Mouse (Mus musculus): ENCODE data around the gene Gm16253. TPM values are rescaled to one million over a fixed set of nuclear protein-coding genes. Genes with fewer than 3 reads are reported as not detected.

The Gm16253 gene
- total RNA-seq, 2 experiments from 2014 or later, result not detected

DNA sequence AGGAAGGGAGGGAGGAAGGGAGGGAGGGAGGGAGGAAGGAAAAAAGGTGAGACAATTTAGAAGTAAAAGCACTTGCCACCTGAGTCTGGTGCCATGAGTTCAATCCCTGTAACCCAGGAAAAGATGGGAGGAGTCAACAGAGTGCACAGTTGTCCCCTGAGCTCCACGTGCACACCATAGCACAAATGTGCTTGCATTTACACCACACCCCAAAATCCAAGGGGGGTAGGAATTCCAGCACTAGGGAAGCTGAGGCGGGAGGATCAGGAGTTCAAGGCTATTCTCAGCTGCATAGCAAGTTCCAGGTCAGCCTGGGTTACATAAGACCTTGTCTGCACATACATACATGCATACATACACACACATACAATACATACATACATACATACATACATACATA, 5.4 kb upstream of the Gm16253 start:
- ATAC-seq (replicated peaks; ENCODE audit: low FRiP score, poor library complexity, severe bottlenecking), result no peak

DNA sequence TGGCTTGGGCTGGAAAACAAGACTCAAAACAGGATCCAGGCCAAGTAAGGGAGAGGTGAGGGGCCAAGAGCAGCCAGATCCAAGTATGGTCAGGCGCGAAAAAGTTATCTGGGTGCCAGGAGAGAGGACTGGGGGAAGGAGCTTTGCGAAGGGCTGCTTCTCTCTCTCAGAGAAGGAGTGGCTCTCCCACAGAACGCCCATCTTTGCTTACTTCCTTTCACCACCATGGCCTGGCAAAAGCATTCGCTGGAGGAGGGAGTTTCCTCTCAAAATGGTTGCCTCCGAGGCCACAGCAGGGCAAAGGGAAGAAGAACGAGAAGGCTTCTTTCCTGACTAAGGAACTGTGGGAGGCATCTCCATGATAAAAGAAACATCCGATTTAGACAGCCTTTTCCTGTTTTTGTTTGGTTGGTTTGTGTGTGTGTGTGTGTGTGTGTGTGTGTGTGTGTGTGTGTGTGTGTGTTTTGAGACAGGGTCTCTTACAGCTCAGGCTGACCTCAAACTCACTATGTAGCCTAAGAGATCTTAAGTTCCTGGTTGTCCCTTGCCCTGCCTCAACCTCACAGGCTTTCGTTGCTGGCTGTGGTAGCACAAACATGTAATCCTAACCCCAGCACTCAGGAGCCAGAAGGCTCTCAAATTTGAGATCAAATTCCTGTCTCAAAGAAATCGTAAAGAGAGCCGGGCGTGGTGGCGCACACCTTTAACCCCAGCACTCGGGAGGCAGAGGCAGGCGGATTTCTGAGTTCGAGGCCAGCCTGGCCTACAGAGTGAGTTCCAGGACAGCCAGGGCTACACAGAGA, 4.7 kb upstream of the Gm16253 start:
- no peak for ATAC-seq (replicated peaks; ENCODE audit: low FRiP score, poor library complexity, severe bottlenecking)

DNA sequence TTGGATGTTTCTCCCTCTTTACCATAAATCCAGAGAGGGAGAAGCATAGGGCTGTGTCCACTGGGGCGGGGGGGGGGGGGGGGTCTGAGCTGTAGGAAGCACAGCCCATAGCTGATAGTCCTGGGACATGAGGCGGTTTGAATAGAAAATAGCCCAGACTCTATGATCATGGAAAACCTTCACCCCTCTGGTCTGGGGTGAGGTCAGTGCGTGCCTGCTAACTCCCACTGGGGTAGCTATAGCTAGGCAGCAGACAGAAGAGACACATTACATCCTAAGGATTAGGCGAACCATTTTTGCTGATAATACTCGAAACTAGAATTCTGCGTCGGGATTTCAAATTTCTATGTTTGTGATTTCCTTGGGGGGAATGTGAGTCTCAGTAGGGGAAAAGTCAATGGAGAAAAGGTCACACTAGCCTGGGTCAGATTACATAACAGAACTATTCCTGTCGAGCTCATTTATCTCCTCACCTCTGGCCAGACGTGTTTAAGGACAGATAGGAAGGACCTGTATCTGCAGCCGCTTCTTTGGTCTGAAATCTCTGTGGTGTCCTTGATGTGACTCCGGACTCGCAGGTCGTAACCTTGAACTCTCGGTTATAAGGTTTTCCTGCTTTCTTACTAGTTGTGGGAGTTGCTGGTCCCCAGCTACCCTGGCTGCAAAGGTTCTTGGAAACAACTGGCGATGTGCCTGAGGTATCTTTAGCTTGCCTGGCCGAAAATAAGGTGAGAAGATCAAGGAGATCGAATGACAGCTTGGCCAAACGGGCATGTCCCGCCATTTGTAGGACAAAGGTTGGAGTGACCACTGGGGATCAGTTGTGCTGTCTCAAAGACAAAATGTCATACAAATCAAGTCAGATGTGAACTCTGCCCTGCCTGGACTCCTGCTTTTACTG, 2.9 kb upstream of the Gm16253 start:
- no peak for ATAC-seq (replicated peaks; ENCODE audit: low FRiP score, poor library complexity, severe bottlenecking)

DNA sequence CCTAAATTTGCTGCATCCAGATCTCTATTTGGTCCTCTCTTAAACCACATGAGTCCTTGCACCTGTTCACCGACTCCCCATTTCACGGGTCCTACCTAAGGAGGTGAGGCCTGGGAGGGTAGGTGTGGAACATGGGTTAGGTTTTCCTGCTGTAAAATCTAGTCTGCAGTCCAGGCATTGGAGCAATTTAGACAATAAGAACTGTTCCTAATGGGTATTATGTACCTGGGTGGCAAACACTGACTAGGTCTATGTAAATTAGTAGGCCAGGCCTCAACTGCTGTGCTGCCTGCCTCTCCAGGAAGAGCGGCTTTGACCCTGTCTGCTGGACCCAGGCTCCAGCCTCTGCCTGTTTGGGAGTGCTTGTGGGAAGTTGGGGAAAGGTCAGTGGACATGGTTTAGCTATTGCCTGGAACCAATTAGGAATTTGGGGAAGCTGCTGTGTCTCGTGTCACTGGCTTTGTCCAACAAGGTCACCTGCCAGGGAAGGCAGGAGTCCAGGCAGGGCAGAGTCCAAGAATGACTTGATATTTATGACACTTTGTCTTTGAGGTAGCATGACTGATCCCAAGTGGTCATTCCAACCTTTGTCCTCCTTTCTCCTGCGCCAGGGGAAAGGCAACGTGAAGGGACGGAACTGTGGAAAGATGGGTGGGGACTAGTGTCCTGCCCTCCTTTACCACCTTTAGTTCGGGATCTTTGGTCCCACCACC, 1.4 kb upstream of the Gm16253 start:
- no peak for ATAC-seq (replicated peaks; ENCODE audit: low FRiP score, poor library complexity, severe bottlenecking)

DNA sequence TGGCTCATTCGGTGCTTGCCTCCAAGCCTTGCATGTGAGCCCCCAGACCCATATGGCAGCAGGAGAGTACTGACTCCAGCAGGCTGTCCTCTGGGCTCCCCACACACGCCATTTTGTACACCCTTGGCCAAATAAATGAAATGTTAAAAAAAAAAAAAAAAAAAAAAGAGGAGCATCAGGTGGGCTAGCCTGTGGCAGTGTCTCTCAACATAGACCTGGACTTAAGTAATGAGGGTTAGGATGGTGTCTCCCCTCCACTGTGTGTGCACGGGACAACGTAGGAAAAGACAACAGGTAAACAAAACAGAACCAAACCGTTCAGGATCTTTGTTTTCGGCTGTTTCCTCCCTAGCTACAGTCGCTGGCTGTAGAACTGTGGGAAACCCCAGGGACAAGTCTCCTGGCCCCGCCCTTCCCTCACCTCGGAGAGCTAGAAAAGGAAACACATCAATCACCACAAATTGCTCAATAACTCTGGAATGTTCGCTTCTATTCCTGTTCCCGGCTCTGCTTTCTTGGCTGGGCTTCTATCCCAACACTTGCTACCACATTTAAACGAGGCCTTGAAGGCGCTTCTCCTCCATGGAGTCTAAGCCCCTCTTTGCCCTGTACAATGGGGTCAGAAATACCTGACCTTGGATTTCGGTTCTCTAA, 652 bp upstream of the Gm16253 start:
- peak; percentile 27; the same call in 1 of the 2 replicates for ATAC-seq (replicated peaks; ENCODE audit: low FRiP score, poor library complexity, severe bottlenecking)

DNA sequence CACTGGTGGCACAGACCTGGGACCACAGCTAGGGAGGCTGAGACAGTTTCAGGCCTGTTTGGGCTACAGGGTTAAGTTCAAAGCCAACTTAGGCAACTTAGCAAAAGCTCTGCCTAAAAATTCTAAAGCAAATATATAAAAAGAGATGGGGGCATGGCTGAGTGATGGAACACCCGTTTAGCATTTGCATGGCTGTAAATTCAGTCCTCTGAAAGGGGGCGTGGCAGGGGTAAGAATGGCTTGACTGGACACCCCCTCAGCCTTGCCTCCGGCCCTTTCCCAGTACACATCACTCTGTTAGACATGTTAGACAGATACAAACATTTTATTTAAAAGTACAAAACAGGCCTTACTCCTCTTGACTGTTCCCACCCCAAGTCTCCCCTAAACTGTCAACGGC, 782 bp downstream of the Gm16253 start:
- no peak for ATAC-seq (replicated peaks; ENCODE audit: low FRiP score, poor library complexity, severe bottlenecking)

DNA sequence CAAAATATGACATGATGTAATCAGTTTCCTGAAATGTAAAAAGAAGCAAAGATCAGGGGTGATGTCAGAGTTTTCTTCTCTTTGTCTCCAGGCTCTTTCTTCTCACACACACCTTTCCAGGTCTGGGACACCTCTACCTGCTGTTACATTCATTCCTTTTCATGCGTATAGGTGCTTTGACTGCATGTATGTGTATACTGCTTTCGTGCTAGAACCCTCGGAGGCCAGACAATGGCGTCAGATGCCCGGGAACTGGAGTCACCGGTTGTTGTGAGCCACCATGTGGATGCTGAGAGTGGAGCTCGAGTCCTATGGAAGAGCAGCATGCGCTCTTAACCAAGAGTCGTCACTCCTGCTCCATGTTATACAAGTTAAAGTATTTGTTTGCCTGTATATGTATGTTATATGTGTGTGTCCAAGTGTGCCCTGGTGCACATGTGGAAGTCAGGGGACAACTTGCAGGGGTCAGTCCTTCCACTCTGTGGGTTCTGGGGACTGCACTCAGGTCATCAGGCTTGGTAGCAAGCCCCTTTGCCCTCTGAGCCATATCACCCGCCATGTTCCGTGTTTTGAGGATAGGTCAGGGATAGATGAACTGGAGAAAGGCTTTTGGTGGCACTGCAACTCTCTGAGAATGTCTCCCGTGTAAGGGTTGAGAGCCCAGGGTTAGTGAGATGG, 1.9 kb downstream of the Gm16253 start:
- no peak for ATAC-seq (replicated peaks; ENCODE audit: low FRiP score, poor library complexity, severe bottlenecking)

DNA sequence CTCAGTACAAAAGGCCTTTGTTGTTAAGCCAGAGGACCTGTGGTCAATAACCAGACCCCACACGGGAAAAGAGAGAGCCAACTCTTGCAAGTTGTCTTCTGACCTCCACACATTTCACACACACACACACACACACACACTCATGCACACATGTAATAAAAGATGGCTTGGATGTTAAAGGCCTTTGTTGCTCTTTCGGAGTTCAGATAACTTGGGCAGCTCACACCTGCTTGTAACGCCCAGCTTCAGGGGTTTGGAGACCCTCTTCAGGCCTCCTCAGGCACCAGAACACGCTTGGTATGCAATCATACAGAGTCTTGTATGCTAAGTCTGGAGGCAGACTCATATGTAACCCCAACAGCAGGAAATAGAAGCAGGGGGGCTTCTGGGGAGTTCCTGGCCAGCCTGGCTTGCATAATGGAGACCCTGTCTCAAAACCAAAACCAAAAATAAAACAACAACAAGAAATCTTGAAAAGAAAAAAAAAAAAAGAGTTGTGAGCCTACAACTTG, 2.5 kb downstream of the Gm16253 start:
- ATAC-seq (replicated peaks; ENCODE audit: low FRiP score, poor library complexity, severe bottlenecking), result no peak

DNA sequence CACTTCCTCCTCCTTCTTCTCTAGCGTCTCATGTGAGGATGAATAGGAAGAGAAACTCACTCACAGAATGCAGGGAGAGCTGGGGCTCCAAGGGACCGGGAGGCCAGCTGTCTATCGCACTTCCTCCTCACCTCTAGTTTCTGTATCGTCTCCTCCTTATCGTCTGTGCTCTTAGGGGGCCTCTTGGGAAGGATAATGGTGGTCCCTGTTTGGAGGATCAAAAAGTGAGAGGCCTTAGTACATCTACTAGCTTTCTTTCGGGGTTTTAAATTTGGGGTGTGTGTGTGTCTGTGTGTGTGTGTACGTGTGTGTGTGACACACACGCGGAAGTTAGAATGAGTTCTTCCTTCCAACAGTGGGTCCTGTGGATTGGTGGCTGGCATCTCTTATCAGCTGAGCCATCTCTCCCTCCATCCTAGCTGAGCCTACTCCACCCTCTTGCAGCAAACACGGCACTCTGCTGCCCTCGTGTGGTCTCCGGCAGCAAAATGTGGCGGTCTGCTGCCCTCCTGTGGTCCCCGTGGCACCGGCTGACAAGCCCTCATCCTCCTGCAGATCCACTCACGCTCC, 3.2 kb downstream of the Gm16253 start:
- peak; percentile 84 for ATAC-seq (replicated peaks; ENCODE audit: low FRiP score, poor library complexity, severe bottlenecking)

DNA sequence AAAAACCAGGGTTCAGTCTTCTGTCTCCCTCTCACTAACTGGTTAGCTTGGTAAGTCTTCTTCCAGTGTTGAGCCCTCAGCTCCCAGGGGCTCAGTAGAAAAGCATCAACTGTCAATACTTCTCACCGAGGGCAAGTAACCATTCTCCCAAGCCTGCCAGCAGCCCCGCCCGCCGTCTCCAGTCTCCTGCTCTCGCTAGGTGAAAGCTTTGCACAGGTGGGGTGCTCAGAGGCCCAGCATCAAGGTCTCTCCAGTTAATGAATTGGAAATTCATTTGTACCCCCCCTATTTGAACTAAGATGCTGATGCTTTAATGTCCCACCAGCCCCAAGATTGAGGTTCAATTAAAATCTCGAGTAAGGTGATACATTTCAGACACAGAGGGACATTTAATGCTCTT, 4.4 kb downstream of the Gm16253 start:
- no peak for ATAC-seq (replicated peaks; ENCODE audit: low FRiP score, poor library complexity, severe bottlenecking)

DNA sequence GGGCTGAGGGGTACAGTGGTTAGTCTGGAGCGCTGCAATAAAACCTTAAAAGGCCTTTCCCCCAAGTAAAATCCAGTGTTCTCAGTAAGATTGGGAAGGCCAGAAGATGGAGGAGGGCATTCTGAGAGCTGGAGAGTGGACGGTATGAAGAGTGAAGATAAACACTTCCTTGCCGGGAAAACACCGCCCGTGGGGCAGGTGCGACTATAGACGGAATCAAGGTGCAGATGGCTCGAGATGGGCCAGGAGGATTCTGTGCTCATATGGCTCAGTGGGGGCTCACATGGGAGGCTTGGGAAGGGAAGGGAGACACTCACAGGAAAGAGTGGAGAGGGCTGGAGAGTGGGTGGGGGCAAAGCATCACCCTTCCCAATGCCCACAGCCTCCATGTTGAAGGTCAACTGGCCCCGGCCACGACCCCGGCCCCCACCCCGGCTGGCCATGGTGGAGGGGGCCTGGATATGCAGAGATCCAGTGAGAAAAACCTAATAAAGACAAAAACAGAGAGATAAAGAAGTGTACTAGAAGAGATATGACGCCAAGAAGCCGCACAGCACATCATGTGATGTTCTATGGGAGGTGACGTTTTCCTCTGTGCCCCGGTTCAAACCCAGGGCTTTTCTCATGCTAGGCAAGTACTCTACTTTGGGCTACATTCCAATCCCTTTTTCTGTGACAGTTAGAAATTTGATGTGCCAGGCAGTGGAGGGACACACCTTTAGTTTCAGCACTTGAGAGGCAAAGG, 5.2 kb downstream of the Gm16253 start:
- no peak for ATAC-seq (replicated peaks; ENCODE audit: low FRiP score, poor library complexity, severe bottlenecking)

DNA sequence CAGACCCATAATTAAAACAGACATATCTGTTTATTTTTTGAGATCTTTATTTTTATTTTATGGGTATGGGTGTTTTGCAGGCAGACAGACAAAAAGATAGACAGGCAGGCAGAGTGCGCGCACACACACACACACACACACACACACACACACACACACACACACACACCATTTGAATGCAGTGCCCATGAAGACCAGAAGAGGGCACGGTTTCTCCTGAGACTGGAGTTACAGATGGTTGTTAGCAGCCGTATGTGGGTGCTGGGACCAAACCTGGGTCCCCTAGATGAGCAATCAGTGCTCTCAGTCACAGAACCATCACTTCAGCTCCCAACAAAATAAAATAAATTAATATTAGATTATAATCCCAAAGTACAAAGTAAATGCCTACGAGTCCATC, 6.6 kb downstream of the Gm16253 start:
- no peak for ATAC-seq (replicated peaks; ENCODE audit: low FRiP score, poor library complexity, severe bottlenecking)

DNA sequence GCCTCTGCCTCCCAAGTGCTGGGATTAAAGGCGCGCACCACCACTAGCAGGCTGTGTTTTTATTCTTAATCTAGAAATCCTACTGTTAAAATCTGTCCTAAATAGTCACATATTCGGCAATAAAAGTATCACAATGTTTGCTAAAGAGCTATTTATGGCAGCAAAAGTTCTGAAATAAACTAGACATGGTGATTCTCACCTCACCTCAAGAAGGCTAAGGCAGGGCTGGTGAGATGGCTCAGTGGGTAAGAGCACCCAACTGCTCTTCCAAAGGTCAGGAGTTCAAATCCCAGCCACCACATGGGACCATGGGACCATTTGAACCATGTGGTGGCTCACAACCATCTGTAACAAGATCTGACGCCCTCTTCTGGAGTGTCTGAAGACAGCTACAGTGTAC, 13.9 kb downstream of the Gm16253 start:
- no peak for ATAC-seq (replicated peaks; ENCODE audit: low FRiP score, poor library complexity, severe bottlenecking)

DNA sequence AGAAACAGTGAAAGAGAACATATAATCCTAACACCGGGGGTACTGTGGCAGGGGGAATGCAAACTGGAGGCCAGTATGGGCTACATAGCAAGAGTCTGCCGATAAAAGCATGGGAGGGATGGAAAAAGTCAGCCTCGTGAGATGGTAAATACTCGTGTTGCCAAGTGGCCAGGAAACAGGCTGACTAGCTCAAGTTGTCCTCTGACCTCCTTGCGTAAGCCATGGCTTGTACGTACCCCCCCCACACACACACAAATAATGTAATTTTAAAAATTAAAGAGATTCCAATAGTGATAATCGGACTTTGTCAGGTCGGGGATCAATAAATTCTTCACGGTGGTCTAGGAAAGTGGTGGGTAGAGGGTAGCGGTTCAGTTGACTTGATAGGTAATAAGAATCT, 16.6 kb downstream of the Gm16253 start:
- ATAC-seq (replicated peaks; ENCODE audit: low FRiP score, poor library complexity, severe bottlenecking), result peak; percentile 32

DNA sequence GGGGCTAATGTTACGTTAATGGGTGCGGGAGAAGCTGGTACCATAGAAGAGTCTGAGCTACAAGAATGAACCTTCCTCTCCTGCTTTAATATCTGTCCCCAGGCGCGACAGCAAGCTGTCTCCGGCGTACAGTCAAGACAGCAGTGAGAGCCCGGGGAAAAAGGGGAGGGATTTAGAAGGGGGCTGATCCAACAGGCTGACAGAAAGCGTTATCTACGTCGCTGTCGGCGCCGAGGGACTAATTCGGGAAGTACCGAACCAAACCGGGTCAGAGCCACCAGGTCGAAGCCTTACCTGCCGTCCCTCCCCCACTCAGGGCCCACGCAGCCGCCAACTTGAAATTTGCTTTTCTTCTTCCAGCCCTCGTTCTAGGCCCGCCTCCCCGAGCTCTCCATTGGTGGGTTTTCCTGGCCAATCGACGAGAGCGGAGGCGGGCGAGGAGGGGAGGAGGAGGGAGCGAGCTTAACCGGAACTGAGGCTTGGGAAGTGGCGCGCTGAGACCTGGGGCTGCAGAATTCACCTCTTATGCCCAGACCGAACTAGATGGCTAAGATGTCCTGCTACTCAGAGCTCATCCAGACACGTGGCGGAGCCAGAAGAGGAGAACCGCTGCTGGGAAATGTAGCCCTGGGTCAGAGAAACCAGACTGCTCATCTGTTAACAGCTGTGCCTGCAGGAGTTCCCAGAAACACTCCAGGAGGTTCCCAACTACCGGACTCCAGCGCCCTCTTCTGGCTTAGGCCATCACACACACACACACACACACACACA, 17.2 kb downstream of the Gm16253 start, which contains the start of gene Polr3gl:
Gene Polr3gl (minus strand): TSS at position 392 of the 771 bp plus-strand sequence.
- peak; percentile 98 for ATAC-seq (replicated peaks; ENCODE audit: low FRiP score, poor library complexity, severe bottlenecking)

DNA sequence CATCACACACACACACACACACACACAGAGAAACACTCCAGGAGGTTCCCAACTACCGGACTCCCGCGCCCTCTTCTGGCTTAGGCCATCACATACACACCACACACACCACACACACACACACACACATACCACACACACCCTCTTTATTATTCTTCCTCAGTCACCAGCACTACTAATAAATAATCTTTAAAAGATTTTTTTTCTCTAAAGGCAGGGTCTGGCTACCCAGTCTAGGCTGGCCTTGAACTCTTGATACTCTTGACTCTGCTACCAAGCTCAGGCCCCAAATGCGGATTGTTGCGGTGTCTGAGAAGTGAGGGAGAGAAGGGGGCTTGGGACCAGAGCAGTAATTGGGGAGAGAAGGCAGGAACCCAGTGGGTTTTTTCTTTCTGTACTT, 18.1 kb downstream of the Gm16253 start:
- ATAC-seq (replicated peaks; ENCODE audit: low FRiP score, poor library complexity, severe bottlenecking), result no peak

DNA sequence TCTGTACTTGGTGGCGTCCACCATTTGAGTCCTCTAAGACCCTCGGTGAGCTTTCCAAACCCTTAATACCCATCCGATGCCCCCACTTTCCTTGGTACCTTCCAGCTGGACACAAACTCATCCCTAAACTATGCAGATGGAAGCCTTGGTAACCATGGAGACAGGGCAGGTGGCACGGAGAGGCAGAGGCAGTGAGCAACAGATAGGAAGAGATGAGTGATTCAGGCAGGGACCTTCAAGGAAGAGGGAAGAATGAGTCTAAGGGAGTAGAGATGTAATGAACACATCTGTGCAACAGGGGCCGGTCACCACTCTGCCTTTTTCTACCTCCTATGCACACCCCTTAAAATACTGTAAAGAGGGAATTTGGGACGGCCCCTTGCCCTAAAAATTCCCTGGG, 18.9 kb downstream of the Gm16253 start:
- no peak for ATAC-seq (replicated peaks; ENCODE audit: low FRiP score, poor library complexity, severe bottlenecking)

All from erythroid progenitor cell, adult 5-6 weeks (primary cell).